Mouse (Mus musculus): Measurements from ENCODE around the gene Klhl36.

DNA sequence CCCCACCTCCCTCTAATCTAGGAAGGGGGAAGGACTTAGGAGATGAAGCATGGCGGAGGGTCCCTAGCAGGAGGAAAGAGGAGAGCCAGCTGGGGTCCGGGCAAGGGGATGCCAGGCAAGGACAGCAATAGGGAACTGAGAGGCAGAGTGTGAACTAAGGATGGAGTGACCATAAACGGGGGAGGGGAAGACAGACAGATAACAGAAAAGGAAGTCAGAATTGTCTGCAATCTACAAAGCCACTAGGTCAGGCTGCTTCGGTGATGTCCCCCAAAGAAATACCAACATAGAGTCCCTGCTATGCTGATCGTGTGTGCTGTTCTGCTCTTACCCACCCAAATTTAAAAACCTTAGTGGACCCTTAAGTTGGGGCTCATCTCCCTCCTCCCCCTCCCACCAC, 35.1 kb upstream of the Klhl36 start:
- TF ChIP-seq GATA1 (IDR thresholded peaks at IDR 0.05; ENCODE audit: borderline replicate concordance, low read length) (no peak), FLI1 (IDR thresholded peaks at IDR 0.05; ENCODE audit: low read length) (no peak)

All from megakaryocyte, embryonic 14.5 days (primary cell).